ENCODE assay signal across 8 mouse cellular contexts in the genomic region with DNA sequence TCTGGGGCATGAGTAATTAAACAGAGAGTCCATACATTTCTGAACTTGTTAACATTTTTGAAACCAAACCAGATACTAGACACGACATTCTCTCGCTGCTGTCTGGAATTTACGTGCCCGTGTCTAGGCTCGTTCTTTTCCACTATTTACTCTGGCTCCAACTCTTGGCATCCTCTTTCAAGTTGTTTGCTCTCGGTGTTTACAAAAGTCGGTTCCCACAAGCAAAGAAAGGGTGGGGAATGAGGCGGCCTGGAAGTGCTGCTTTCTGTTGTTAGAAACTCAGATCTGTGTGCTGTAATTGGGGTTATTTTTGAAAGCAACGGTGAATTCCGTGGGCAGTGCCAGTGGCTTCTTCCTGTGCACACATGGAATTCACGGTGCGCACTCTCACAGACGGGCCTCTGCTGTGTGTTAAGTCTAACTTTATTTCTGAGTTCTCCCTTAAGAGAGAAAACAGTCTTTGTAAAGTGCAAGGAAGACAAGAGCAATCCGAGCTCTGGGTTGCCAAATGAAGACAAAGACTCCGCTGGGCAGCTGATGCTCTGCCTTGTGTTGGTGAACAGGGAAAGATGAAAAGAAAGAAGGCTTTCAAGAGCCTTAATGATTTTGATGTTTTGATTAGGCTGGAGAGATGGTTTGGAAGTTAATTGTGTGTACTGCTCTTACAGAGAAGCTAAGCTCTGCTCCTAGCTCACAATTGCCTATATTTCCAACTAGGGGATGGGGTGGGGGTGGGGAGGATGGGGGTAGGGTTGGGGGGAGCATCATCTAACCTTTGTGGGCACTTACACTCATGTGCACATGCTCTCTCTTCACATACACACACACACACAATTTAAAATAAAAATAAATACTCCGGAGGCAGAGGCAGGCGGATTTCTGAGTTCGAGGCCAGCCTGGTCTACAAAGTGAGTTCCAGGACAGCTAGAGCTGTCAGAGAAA.
A peak's percentile ranks its signal among the peaks of the same experiment; 100 is the strongest.
DNase-seq lines count a peak whose midpoint lies in the region; ATAC-seq and TF ChIP-seq lines count a peak whose summit lies in the region.

No protein-coding gene starts in this region.

- no peak overlapping the region for H3K4me3 ChIP-seq in heart, embryonic 13.5 days
- no peak overlapping the region for H3K4me3 ChIP-seq in heart, embryonic 10.5 days
- H3K4me3 ChIP-seq in liver, postnatal 0 days (ENCODE audit: low read depth, low read length): no peak overlapping the region

- no peak for DNase-seq in heart, embryonic 10.5 days (ENCODE audit: low spot score)
- DNase-seq in urinary bladder, postnatal 14 days (ENCODE audit: low spot score): peak; percentile 46
- DNase-seq in urinary bladder, adult 2 months (ENCODE audit: low spot score): no peak
- DNase-seq in liver, postnatal 0 days: no peak
- peak; percentile 32 for DNase-seq in yolk sac, embryonic 10.5 days (ENCODE audit: low spot score)
- DNase-seq in thymus, postnatal 10 days (ENCODE audit: low spot score in 2 of 2): no peak
- DNase-seq in gastrocnemius, adult 18-20 months (ENCODE audit: low spot score): no peak

- TF ChIP-seq CTCF in liver, postnatal 0 days (IDR thresholded peaks at IDR 0.05; ENCODE audit: low read depth): no peak

- H3K4me2 ChIP-seq in heart, embryonic 13.5 days: no peak overlapping the region
- peak overlapping the region; percentile 30; the same call in 1 of the 2 replicates for H3K4me2 ChIP-seq in liver, postnatal 0 days (ENCODE audit: low read depth, low read length)

- no peaks in the 10 kb centered on the region for H3K27me3 ChIP-seq in heart, embryonic 13.5 days (replicated peaks)
- H3K27me3 ChIP-seq in heart, embryonic 10.5 days (ENCODE audit: insufficient read depth, poor library complexity, severe bottlenecking): no peaks in the 10 kb centered on the region
- no peaks in the 10 kb centered on the region for H3K27me3 ChIP-seq in liver, postnatal 0 days (ENCODE audit: insufficient read depth, low read length)

- no peak for TF ChIP-seq EP300 in liver, postnatal 0 days (IDR thresholded peaks at IDR 0.05; ENCODE audit: low read depth)

- WGBS in heart, embryonic 13.5 days: 65% methylated on average over 18 of the region's 18 CpGs
- 74% methylated on average over 18 of the region's 18 CpGs for WGBS in heart, embryonic 10.5 days
- WGBS in liver, postnatal 0 days (ENCODE audit: insufficient replicate concordance): 53% methylated on average over 18 of the region's 18 CpGs

- no peak overlapping the region for H3K9ac ChIP-seq in heart, embryonic 13.5 days
- H3K9ac ChIP-seq in liver, postnatal 0 days (replicated peaks): no peak overlapping the region

- H3K9me3 ChIP-seq in heart, embryonic 13.5 days: no peaks in the 10 kb centered on the region
- no peaks in the 10 kb centered on the region for H3K9me3 ChIP-seq in heart, embryonic 10.5 days
- H3K9me3 ChIP-seq in liver, postnatal 0 days (ENCODE audit: low read length): no peaks in the 10 kb centered on the region

- no peak for ATAC-seq in heart, embryonic 13.5 days (ENCODE audit: extremely low read depth, insufficient number of reproducible peaks, low FRiP score, low TSS enrichment)
- no peak for ATAC-seq in liver, postnatal 0 days

- peaks cover 59% of the 10 kb centered on the region for H3K36me3 ChIP-seq in heart, embryonic 13.5 days
- H3K36me3 ChIP-seq in heart, embryonic 10.5 days: peaks cover 32% of the 10 kb centered on the region
- H3K36me3 ChIP-seq in liver, postnatal 0 days (replicated peaks; ENCODE audit: insufficient read depth, low read length): no peaks in the 10 kb centered on the region

- H3K4me1 ChIP-seq in heart, embryonic 13.5 days: no peaks in the 10 kb centered on the region
- no peaks in the 10 kb centered on the region for H3K4me1 ChIP-seq in heart, embryonic 10.5 days
- peaks cover 6% of the 10 kb centered on the region; the same call in 1 of the 2 replicates for H3K4me1 ChIP-seq in liver, postnatal 0 days (ENCODE audit: insufficient read depth)

- H3K27ac ChIP-seq in heart, embryonic 13.5 days (replicated peaks): peak overlapping the region; percentile 24
- H3K27ac ChIP-seq in heart, embryonic 10.5 days: no peak overlapping the region
- H3K27ac ChIP-seq in liver, postnatal 0 days (ENCODE audit: low read depth): 0 out of 2 replicates have a peak overlapping the region, but pooled peaks have one; percentile 5

Comparison
In these comparisons a context has a peak if more than half of its experiments do, and no peak if none do; other contexts are left out.
1. DNase-seq: peak in urinary bladder, postnatal 14 days (single experiment) and yolk sac, embryonic 10.5 days (single experiment); none in heart, embryonic 10.5 days (single experiment), urinary bladder, adult 2 months (single experiment), liver, postnatal 0 days (single experiment), thymus, postnatal 10 days (0 of 2) and gastrocnemius, adult 18-20 months (single experiment).